Mouse (Mus musculus) urinary bladder, postnatal 14 days (tissue): ENCODE measurements at regions not wholly inside any gene's neighbourhood (a gene's known extent, or its start where the extent isn't known, plus 50 kb on each side); places are given as distances from the start of the nearest gene placed in this dataset.

Experiments
- DNase-seq: peaks from one replicate; pipeline ENCODE4 v3.0.0; 2021; ENCODE audit warnings: low spot score

GRCm38 (mm10) chr8:92000368-92000767 lies 198.5 kb upstream of the Irx3 start:
- DNase-seq: no peak

GRCm38 (mm10) chr8:91999661-92000060 lies 197.8 kb upstream of the Irx3 start:
- DNase-seq: no peak

GRCm38 (mm10) chr8:91999189-91999588 lies 197.3 kb upstream of the Irx3 start:
- no peak for DNase-seq

GRCm38 (mm10) chr8:91997892-91998189 lies 196.0 kb upstream of the Irx3 start:
- no peak for DNase-seq

GRCm38 (mm10) chr8:91997023-91997891 lies 195.4 kb upstream of the Irx3 start:
- DNase-seq: no peak

GRCm38 (mm10) chr8:91996305-91997022 lies 194.6 kb upstream of the Irx3 start:
- DNase-seq: no peak

GRCm38 (mm10) chr8:91995407-91996144 lies 193.7 kb upstream of the Irx3 start:
- DNase-seq: no peak

GRCm38 (mm10) chr8:91991542-91992452 lies 189.9 kb upstream of the Irx3 start:
- no peak for DNase-seq

- no peak for DNase-seq
Measured at GRCm38 (mm10) chr8:91990952-91991351, 189.1 kb upstream of the Irx3 start.

GRCm38 (mm10) chr8:91990048-91990447 lies 188.2 kb upstream of the Irx3 start:
- DNase-seq: no peak

- no peak for DNase-seq
Measured at GRCm38 (mm10) chr8:91988866-91989633, 187.2 kb upstream of the Irx3 start.

- DNase-seq: no peak
Measured at GRCm38 (mm10) chr8:91987854-91988253, 186.0 kb upstream of the Irx3 start.

- no peak for DNase-seq
Measured at GRCm38 (mm10) chr8:91983171-91983570, 181.3 kb upstream of the Irx3 start.

GRCm38 (mm10) chr8:91976900-91977585 lies 175.2 kb upstream of the Irx3 start:
- DNase-seq: no peak

GRCm38 (mm10) chr8:91975460-91975859 lies 173.6 kb upstream of the Irx3 start:
- no peak for DNase-seq

- DNase-seq: no peak
Measured at GRCm38 (mm10) chr8:91974636-91975035, 172.8 kb upstream of the Irx3 start.

GRCm38 (mm10) chr8:91973951-91974439 lies 172.1 kb upstream of the Irx3 start:
- DNase-seq: no peak

- DNase-seq: no peak
Measured at GRCm38 (mm10) chr8:91967407-91967806, 165.5 kb upstream of the Irx3 start.

- DNase-seq: no peak
Measured at GRCm38 (mm10) chr8:91966891-91967370, 165.1 kb upstream of the Irx3 start.

- DNase-seq: no peak
Measured at GRCm38 (mm10) chr8:91961696-91962095, 159.8 kb upstream of the Irx3 start.
